Mouse (Mus musculus) CH12.LX (cell line): ENCODE results near the gene Trabd2b.

Experiments used
- CTCF ChIP-seq, 2 experiments: IDR thresholded peaks in 1 of 2; conservative IDR thresholded peaks in 1 of 2; 2 replicates each; pipeline ENCODE4 v1.5.1; 2011 to 2012; ENCODE audit warnings: low read depth in 2 of 2, low read length in 2 of 2, improper control_type of control experiment in 1 of 2, inconsistent platforms in 1 of 2, mild to moderate bottlenecking in 1 of 2, moderate library complexity in 1 of 2
- JUND ChIP-seq: conservative IDR thresholded peaks from 2 replicates; pipeline ENCODE4 v1.6.1; 2011; ENCODE audit warnings: low read depth, low read length, improper control_type of control experiment
- MAX ChIP-seq: IDR thresholded peaks from 2 replicates; pipeline ENCODE4 v1.6.1; 2011; ENCODE audit warnings: low read length, improper control_type of control experiment
- MEF2A ChIP-seq: IDR thresholded peaks from 2 replicates; pipeline ENCODE4 v1.6.1; 2014; ENCODE audit warnings: low read depth, mild to moderate bottlenecking, inconsistent platforms, low read length, improper control_type of control experiment, borderline replicate concordance
- MYC ChIP-seq: IDR thresholded peaks from 2 replicates; pipeline ENCODE4 v1.6.1; 2011; ENCODE audit warnings: low read depth, mild to moderate bottlenecking, improper control_type of control experiment, low read length
- POLR2A ChIP-seq: IDR thresholded peaks from 2 replicates; pipeline ENCODE4 v1.6.1; 2011; ENCODE audit warnings: low read depth, mild to moderate bottlenecking, improper control_type of control experiment, low read length
- POLR2AphosphoS2 ChIP-seq: IDR thresholded peaks from 2 replicates; pipeline ENCODE4 v1.6.1; 2011; ENCODE audit warnings: low read depth, low read length, improper control_type of control experiment
- USF1 ChIP-seq: IDR thresholded peaks from 2 replicates; pipeline ENCODE4 v1.6.1; 2014; ENCODE audit warnings: low read depth, mild to moderate bottlenecking, inconsistent platforms, low read length, improper control_type of control experiment
- ZNF384 ChIP-seq: IDR thresholded peaks from 2 replicates; pipeline ENCODE4 v1.6.1; 2012; ENCODE audit warnings: low read depth, low read length, improper control_type of control experiment, inconsistent platforms

GRCm38 (mm10) chr4:114397625-114398024 lies 8.9 kb upstream of the Trabd2b start:
- TF ChIP-seq MYC = no peak
- TF ChIP-seq ZNF384 = no peak
- no peak for TF ChIP-seq POLR2A
- TF ChIP-seq CTCF (conservative IDR thresholded peaks at IDR 0.05 in 1 of 2, IDR thresholded peaks at IDR 0.05 in 1 of 2; ENCODE audit: low read depth in 2 of 2, low read length in 2 of 2) = 0 out of 4 replicates have a peak, but pooled peaks of 1 of the 2 experiments have one; percentile 14
- TF ChIP-seq MEF2A = no peak
- TF ChIP-seq MAX = no peak
- no peak for TF ChIP-seq USF1
- no peak for TF ChIP-seq POLR2AphosphoS2
- TF ChIP-seq JUND = no peak
